ENCODE assay signal across 24 mouse cellular contexts in the genomic region with DNA sequence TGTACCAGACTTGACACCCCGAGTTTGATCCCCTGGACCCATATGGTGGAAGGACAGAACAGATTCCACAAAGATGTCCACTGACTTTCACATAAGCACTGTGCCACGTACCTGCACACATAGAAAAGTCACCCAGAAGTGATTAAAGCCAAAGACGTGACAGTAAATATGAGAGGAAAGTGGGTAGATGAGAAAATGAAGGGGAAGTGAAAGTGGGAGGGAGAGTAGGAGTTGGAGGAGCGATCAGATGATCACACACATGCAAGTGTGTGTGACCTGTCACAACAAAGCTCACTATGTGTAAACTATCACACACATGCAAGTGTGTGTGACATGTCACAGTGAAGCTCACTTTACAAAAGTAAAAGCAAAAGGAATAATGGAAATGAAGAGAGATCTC. TPM values are rescaled to one million over a fixed set of nuclear protein-coding genes. Genes with fewer than 3 reads are reported as not detected.
"Had no signal": no experiment of that assay in that cellular context is flagged by ENCODE, and none has a peak within 500 bp of the region (broad histone marks: within the 10 kb centered on the region; RNA-seq: fewer than 3 reads in every experiment).

No protein-coding gene starts in this region.

- DNase-seq: kidney, adult 11 months; kidney, adult 8-10 months; kidney, postnatal 14 days; kidney, postnatal 4 days; liver; lung, adult 18-20 months; lung, postnatal 10 days; lung, postnatal 36 days; retina, postnatal 1 day; right cerebral cortex, postnatal 25 days; spleen, adult 18-20 months; thymus, adult 2 months; thymus, postnatal 14 days; thymus, postnatal 4 days had no signal

- ATAC-seq: liver, embryonic 12.5 days; midbrain, embryonic 15.5 days had no signal

- H3K27ac ChIP-seq: limb, embryonic 10.5 days; limb, embryonic 13.5 days; liver, embryonic 12.5 days; liver, embryonic 15.5 days; lung, embryonic 15.5 days; midbrain, embryonic 12.5 days; midbrain, embryonic 15.5 days; neural tube, embryonic 13.5 days had no signal

- H3K9ac ChIP-seq: limb, embryonic 13.5 days; liver, embryonic 12.5 days; liver, embryonic 15.5 days; lung, embryonic 15.5 days; midbrain, embryonic 12.5 days; midbrain, embryonic 15.5 days; neural tube, embryonic 13.5 days had no signal

- H3K4me1 ChIP-seq: limb, embryonic 10.5 days; limb, embryonic 13.5 days; liver, embryonic 12.5 days; liver, embryonic 15.5 days; lung, embryonic 15.5 days; midbrain, embryonic 12.5 days; midbrain, embryonic 15.5 days; neural tube, embryonic 13.5 days had no signal

- H3K9me3 ChIP-seq: limb, embryonic 10.5 days; limb, embryonic 13.5 days; liver, embryonic 12.5 days; liver, embryonic 15.5 days; lung, embryonic 15.5 days; midbrain, embryonic 12.5 days; midbrain, embryonic 15.5 days; neural tube, embryonic 13.5 days had no signal

- H3K4me2 ChIP-seq: limb, embryonic 13.5 days; liver, embryonic 12.5 days; liver, embryonic 15.5 days; lung, embryonic 15.5 days; midbrain, embryonic 12.5 days; midbrain, embryonic 15.5 days; neural tube, embryonic 13.5 days had no signal

- H3K27me3 ChIP-seq: limb, embryonic 13.5 days; liver, embryonic 12.5 days; liver, embryonic 15.5 days; lung, embryonic 15.5 days; midbrain, embryonic 12.5 days; midbrain, embryonic 15.5 days; neural tube, embryonic 13.5 days had no signal

- H3K4me3 ChIP-seq: limb, embryonic 10.5 days; limb, embryonic 13.5 days; liver, embryonic 12.5 days; liver, embryonic 15.5 days; lung, embryonic 15.5 days; midbrain, embryonic 12.5 days; midbrain, embryonic 15.5 days; myocyte; neural tube, embryonic 13.5 days had no signal

- H3K36me3 ChIP-seq: limb, embryonic 10.5 days; limb, embryonic 13.5 days; liver, embryonic 12.5 days; liver, embryonic 15.5 days; lung, embryonic 15.5 days; midbrain, embryonic 12.5 days; midbrain, embryonic 15.5 days; neural tube, embryonic 13.5 days had no signal

RNA-seq across cellular contexts. Expression of gene Vnn3, which starts 10.8 kb away (rescaled TPM):
- total RNA-seq: left cerebral cortex, adult 18-20 months had no signal
- polyA plus RNA-seq: limb, embryonic 10.5 days; limb, embryonic 13.5 days; liver, embryonic 12.5 days; midbrain, embryonic 12.5 days; midbrain, embryonic 15.5 days; myocyte; neural tube, embryonic 13.5 days had no signal

RNA-seq across cellular contexts. Expression of gene Vnn1, which starts 54.0 kb away (rescaled TPM):
- total RNA-seq: left cerebral cortex, adult 18-20 months had no signal
- polyA plus RNA-seq: myocyte; neural tube, embryonic 13.5 days had no signal
